Mouse (Mus musculus) kidney, embryonic 16.5 days (tissue): ENCODE data around the gene Irak3. TPM values are rescaled to one million over a fixed set of nuclear protein-coding genes. Genes with fewer than 3 reads are reported as not detected.
A peak's percentile ranks its signal among the peaks of the same experiment; 100 is the strongest.

Source experiments
- ATAC-seq: fragments of 200-750 bp; cut with Nextera tagmentation; 2 replicates; pipeline ENCODE4 v1.8.0; 2017; ENCODE audit warnings: moderate TSS enrichment; ENCODE audit not compliant: low FRiP score, low TSS enrichment
- H3K27ac ChIP-seq: fragments of 300-500 bp; sonication (generic); 2 replicates; pipeline ENCODE4 v1.5.1; 2014; ENCODE audit warnings: low read length
- H3K27me3 ChIP-seq: fragments of 300-500 bp; sonication (generic); 2 replicates; pipeline ENCODE4 v1.6.1; 2014; ENCODE audit warnings: low read length, control low read depth, mixed read lengths; ENCODE audit not compliant: insufficient read depth
- H3K36me3 ChIP-seq: fragments of 300-500 bp; sonication (generic); 2 replicates; pipeline ENCODE4 v1.6.1; 2014; ENCODE audit warnings: low read length, control low read depth, mixed read lengths; ENCODE audit not compliant: insufficient read depth
- H3K4me1 ChIP-seq: fragments of 300-500 bp; sonication (generic); 2 replicates; pipeline ENCODE4 v1.6.1; 2014; ENCODE audit warnings: low read length, control low read depth, mixed read lengths; ENCODE audit not compliant: insufficient read depth
- H3K4me2 ChIP-seq: fragments of 300-500 bp; sonication (generic); replicated peaks from 2 replicates; pipeline ENCODE4 v1.6.1; 2014; ENCODE audit warnings: low read depth, low read length
- H3K4me3 ChIP-seq: fragments of 300-500 bp; sonication (generic); 2 replicates; pipeline ENCODE4 v1.5.1; 2014; ENCODE audit warnings: mild to moderate bottlenecking, low read length
- H3K9ac ChIP-seq: fragments of 300-500 bp; sonication (generic); replicated peaks from 2 replicates; pipeline ENCODE4 v1.6.1; 2014; ENCODE audit warnings: low read length
- H3K9me3 ChIP-seq: fragments of 300-500 bp; sonication (generic); 2 replicates; pipeline ENCODE4 v1.6.1; 2016; ENCODE audit warnings: low read length, control low read depth
- WGBS: fragments of 180-500 bp; shearing (Covaris S2); extraction: QIAGEN DNeasy Blood & Tissue Kit; methylation state at CpG from one replicate; pipeline ENCODE4 v1.1.7; 2014; 5-methylcytosine and 5-hydroxymethylcytosine counted together
- polyA plus RNA-seq: library from polyadenylated mRNA; unstranded; fragments of >200 nt; fragmentation: Nextera tagmentation; extraction: Ambion mirVana; gene quantifications from 2 replicates; pipeline ENCODE4 v1.2.1, GENCODE M21; 2015

Irak3 gene
- polyA plus RNA-seq, 1 experiment from 2014 or later = 1.3 TPM

GRCm38 (mm10) chr10:120208015-120208414 is 6.1 kb upstream of the Irak3 start:
- Histone ChIP-seq H3K4me3 (no peak overlapping the region), H3K4me2 (no peak overlapping the region), H3K4me1 (peaks cover 10% of the 10 kb centered on the region), H3K9me3 (peaks cover 6% of the 10 kb centered on the region; the same call in 1 of the 2 replicates), H3K27me3 (no peaks in the 10 kb centered on the region), H3K27ac (no peak overlapping the region), H3K9ac (no peak overlapping the region), H3K36me3 (peaks cover 12% of the 10 kb centered on the region; the same call in 1 of the 2 replicates)
- 87% methylated on average over 8 of the region's 8 CpGs for WGBS
- ATAC-seq = no peak

DNA sequence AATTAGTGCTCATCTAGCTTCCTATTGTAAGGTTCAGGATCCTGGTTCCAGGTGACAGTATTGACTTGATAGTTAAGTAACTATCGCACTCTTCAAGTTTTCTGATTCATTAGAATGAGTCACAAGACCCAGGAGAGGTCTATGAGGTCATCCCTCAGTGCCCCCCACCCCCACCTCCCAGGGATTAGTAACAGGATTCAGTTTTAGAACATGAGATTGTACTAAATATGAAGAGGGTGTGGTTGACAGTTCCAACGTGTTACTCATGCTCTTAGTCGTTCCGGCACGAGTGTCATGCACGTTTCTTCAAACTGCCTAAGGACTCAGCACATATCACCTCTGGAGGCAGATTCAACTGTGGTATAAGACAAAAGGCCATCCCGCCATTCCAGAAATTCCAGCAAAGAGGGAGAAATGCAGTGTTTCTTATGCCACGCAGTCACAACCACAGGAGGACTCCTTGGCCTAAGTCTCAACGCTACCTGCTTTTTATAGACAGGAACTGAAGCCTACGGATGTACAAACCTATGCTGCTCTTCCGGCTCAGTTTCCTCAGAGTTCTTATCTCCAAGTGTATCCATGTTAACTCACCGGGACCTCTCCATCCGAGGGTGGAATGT is 2.8 kb upstream of the Irak3 start:
- no peak overlapping the region for H3K4me2 ChIP-seq
- no peak overlapping the region for H3K27ac ChIP-seq
- 83% methylated on average over 13 of the region's 13 CpGs for WGBS
- ATAC-seq = no peak
- no peak overlapping the region for H3K4me3 ChIP-seq
- peaks cover 9% of the 10 kb centered on the region; the same call in 1 of the 2 replicates for H3K27me3 ChIP-seq
- H3K4me1 ChIP-seq = peaks cover 15% of the 10 kb centered on the region
- H3K9ac ChIP-seq = no peak overlapping the region
- no peaks in the 10 kb centered on the region for H3K36me3 ChIP-seq
- H3K9me3 ChIP-seq = no peaks in the 10 kb centered on the region

GRCm38 (mm10) chr10:120202467-120203250 is 729 bp upstream of the Irak3 start:
- no peak for ATAC-seq
- H3K27ac ChIP-seq = no peak overlapping the region
- H3K36me3 ChIP-seq = no peaks in the 10 kb centered on the region
- H3K9ac ChIP-seq = no peak overlapping the region
- H3K9me3 ChIP-seq = no peaks in the 10 kb centered on the region
- peaks cover 9% of the 10 kb centered on the region; the same call in 1 of the 2 replicates for H3K27me3 ChIP-seq
- 60% methylated on average over 16 of the region's 16 CpGs for WGBS
- peaks cover 9% of the 10 kb centered on the region; the same call in 1 of the 2 replicates for H3K4me1 ChIP-seq
- H3K4me2 ChIP-seq = 0 out of 2 replicates have a peak overlapping the region, but pooled peaks have one; percentile 91
- no peak overlapping the region for H3K4me3 ChIP-seq

GRCm38 (mm10) chr10:120201131-120201921 is 604 bp downstream of the Irak3 start, which contains the start of gene Tmbim4:
Gene Tmbim4 (plus strand): TSS chr10:120201590.
- Histone ChIP-seq H3K4me1 (peaks cover 9% of the 10 kb centered on the region; the same call in 1 of the 2 replicates), H3K9me3 (no peaks in the 10 kb centered on the region), H3K4me3 (peak within 1 kb of the TSS; percentile 64), H3K27me3 (peaks cover 9% of the 10 kb centered on the region; the same call in 1 of the 2 replicates), H3K4me2 (peak within 1 kb of the TSS; percentile 91), H3K9ac (peak within 1 kb of the TSS; percentile 70), H3K27ac (no peak within 1 kb of the TSS), H3K36me3 (no peaks in the 10 kb centered on the region)
- peak; percentile 84 for ATAC-seq
- WGBS = 1% methylated on average over 64 of the region's 65 CpGs

- H3K27me3 ChIP-seq = peaks cover 9% of the 10 kb centered on the region; the same call in 1 of the 2 replicates
- H3K4me2 ChIP-seq = no peak overlapping the region
- no peak for ATAC-seq
- no peak overlapping the region for H3K27ac ChIP-seq
- peaks cover 9% of the 10 kb centered on the region; the same call in 1 of the 2 replicates for H3K4me1 ChIP-seq
- no peaks in the 10 kb centered on the region for H3K9me3 ChIP-seq
- H3K36me3 ChIP-seq = no peaks in the 10 kb centered on the region
- 78% methylated on average over 14 of the region's 14 CpGs for WGBS
- H3K4me3 ChIP-seq = no peak overlapping the region
- no peak overlapping the region for H3K9ac ChIP-seq
These were observed 4.7 kb downstream of the Irak3 start for GRCm38 (mm10) chr10:120197061-120197835.

DNA sequence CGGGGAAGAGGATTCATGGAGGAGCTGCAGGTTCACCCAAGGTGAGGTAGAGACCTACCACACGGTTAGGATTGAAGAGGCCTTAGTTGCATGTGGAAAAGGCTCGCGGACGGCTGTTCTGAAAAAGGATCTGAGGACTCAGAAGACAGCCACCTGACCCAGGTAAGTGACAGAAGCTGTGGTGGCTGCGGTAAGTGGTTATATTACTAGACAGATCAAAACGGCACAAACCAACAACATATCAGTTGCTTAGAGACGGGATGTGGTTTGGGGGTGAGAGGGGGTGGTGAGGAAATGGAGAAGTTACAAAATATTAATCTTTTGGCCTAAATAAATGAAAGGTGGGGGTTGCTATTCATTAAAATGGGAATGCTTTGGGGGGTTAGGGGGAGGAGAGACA is 8.7 kb downstream of the Irak3 start:
- H3K36me3 ChIP-seq = no peaks in the 10 kb centered on the region
- no peak overlapping the region for H3K27ac ChIP-seq
- no peak overlapping the region for H3K9ac ChIP-seq
- WGBS = 93% methylated on average over 8 of the region's 8 CpGs
- no peaks in the 10 kb centered on the region for H3K9me3 ChIP-seq
- no peak overlapping the region for H3K4me2 ChIP-seq
- H3K27me3 ChIP-seq = no peaks in the 10 kb centered on the region
- H3K4me3 ChIP-seq = no peak overlapping the region
- ATAC-seq = no peak
- peaks cover 14% of the 10 kb centered on the region for H3K4me1 ChIP-seq

- Histone ChIP-seq H3K36me3 (no peaks in the 10 kb centered on the region), H3K4me3 (no peak overlapping the region), H3K4me2 (no peak overlapping the region), H3K4me1 (peaks cover 14% of the 10 kb centered on the region), H3K27me3 (no peaks in the 10 kb centered on the region), H3K9me3 (no peaks in the 10 kb centered on the region), H3K9ac (no peak overlapping the region), H3K27ac (no peak overlapping the region)
- ATAC-seq = no peak
- WGBS = 69% methylated on average over 4 of the region's 4 CpGs
These were observed 9.7 kb downstream of the Irak3 start for GRCm38 (mm10) chr10:120192278-120192677.

GRCm38 (mm10) chr10:120191165-120191564 is 10.8 kb downstream of the Irak3 start:
- H3K9me3 ChIP-seq = peaks cover 5% of the 10 kb centered on the region; the same call in 1 of the 2 replicates
- WGBS = 87% methylated on average over 6 of the region's 6 CpGs

DNA sequence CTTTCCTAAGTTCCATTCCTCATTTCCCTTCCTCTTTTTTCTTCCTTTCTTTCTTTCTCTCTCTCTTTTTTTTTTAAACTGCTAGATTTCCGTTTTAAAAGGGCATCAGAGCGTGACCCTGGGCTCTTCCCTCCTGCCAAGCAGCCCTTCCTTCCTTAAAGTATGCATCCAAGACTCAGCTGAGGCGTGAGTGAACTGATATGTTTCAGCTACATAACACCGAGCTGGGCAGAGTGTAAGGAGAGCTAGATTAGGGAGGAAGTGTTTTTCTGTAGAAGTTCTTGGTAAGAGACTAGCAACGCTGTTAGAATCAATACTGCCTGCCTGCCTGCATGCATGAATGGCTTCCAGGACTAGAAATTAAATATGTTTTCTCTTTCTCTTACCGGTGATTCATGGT is 12.1 kb downstream of the Irak3 start:
- Histone ChIP-seq H3K4me1 (peaks cover 14% of the 10 kb centered on the region), H3K36me3 (no peaks in the 10 kb centered on the region), H3K9ac (no peak overlapping the region), H3K27me3 (no peaks in the 10 kb centered on the region), H3K9me3 (peaks cover 5% of the 10 kb centered on the region; the same call in 1 of the 2 replicates), H3K27ac (no peak overlapping the region), H3K4me2 (0 out of 2 replicates have a peak overlapping the region, but pooled peaks have one; percentile 1), H3K4me3 (no peak overlapping the region)
- peak; percentile 51; the same call in 1 of the 2 replicates for ATAC-seq
- 10% methylated on average over 6 of the region's 6 CpGs for WGBS

More at GRCm38 (mm10) chr10:120191165-120191564, 10.8 kb downstream of the Irak3 start:
- no peak overlapping the region for H3K27ac ChIP-seq
- H3K27me3 ChIP-seq = no peaks in the 10 kb centered on the region
- no peak overlapping the region for H3K4me2 ChIP-seq
- H3K36me3 ChIP-seq = no peaks in the 10 kb centered on the region
- H3K4me3 ChIP-seq = no peak overlapping the region
- peaks cover 14% of the 10 kb centered on the region for H3K4me1 ChIP-seq
- no peak overlapping the region for H3K9ac ChIP-seq
- ATAC-seq = no peak
